Mouse (Mus musculus) lung, postnatal 0 days (tissue): ENCODE data around the gene Zfp747.

ENCODE experiments used
- CTCF ChIP-seq: IDR thresholded peaks from 2 replicates; pipeline ENCODE4 v1.5.1; 2016; ENCODE audit warnings: antibody characterized with exemption, mild to moderate bottlenecking
- EP300 ChIP-seq: IDR thresholded peaks from 2 replicates; pipeline ENCODE4 v1.6.1; 2016; ENCODE audit warnings: antibody characterized with exemption, mild to moderate bottlenecking, control low read depth

DNA sequence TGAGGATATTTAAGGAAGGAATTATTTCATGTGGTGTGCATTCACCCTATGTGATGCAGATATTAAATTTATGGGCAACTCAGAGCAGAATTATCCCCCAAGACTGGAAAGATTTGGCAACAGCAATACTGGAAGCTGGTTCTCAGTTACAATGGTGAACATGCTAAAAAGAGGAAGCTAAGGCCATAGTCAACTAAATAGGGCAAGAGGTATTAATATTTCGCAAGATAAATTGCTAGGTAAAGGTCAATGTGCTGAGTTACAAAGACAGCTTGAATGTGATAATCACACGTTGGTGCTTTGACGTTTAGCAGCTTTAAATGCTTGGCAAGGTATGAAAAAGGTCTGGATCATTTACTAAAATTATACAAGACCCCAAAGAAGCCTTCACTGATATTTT, 20.1 kb downstream of the Zfp747 start:
- TF ChIP-seq EP300, result no peak
- TF ChIP-seq CTCF, result no peak
